Mouse (Mus musculus) lung, postnatal 0 days (tissue): ENCODE data around the gene Klhl9.
"Not testable (repeated sequence)": the region's sequence is repeated elsewhere in the genome, so short reads cannot be mapped to it uniquely, and the experiment has no call there.

Source experiments
- CTCF ChIP-seq: IDR thresholded peaks from 2 replicates; pipeline ENCODE4 v1.5.1; 2016; ENCODE audit warnings: antibody characterized with exemption, mild to moderate bottlenecking
- EP300 ChIP-seq: IDR thresholded peaks from 2 replicates; pipeline ENCODE4 v1.6.1; 2016; ENCODE audit warnings: antibody characterized with exemption, mild to moderate bottlenecking, control low read depth

GRCm38 (mm10) chr4:88759610-88760268, 37.5 kb upstream of the Klhl9 start, which contains the start of gene Gm13283:
- not testable (repeated sequence) for TF ChIP-seq CTCF, EP300
